Mouse (Mus musculus) hindbrain, embryonic 16.5 days (tissue): ENCODE data around the gene Cdh5. TPM values are rescaled to one million over a fixed set of nuclear protein-coding genes. Genes with fewer than 3 reads are reported as not detected.
"Not testable (repeated sequence)": the region's sequence is repeated elsewhere in the genome, so short reads cannot be mapped to it uniquely, and the experiment has no call there.

ENCODE experiments used
- ATAC-seq: fragments of 200-750 bp; cut with Nextera tagmentation; 2 replicates; pipeline ENCODE4 v1.8.0; 2017; ENCODE audit warnings: moderate TSS enrichment, moderate library complexity
- H3K27ac ChIP-seq: fragments of 300-500 bp; sonication (generic); 2 replicates; pipeline ENCODE4 v1.5.1; 2014; ENCODE audit warnings: low read depth, mild to moderate bottlenecking, control low read depth, low read length, moderate library complexity
- H3K27me3 ChIP-seq: fragments of 300-500 bp; sonication (generic); replicated peaks from 2 replicates; pipeline ENCODE4 v1.6.1; 2014; ENCODE audit warnings: low read length; ENCODE audit not compliant: control insufficient read depth, insufficient read depth
- H3K36me3 ChIP-seq: fragments of 300-500 bp; sonication (generic); 2 replicates; pipeline ENCODE4 v1.6.1; 2014; ENCODE audit warnings: mild to moderate bottlenecking, low read length, moderate library complexity, mixed read lengths; ENCODE audit not compliant: control insufficient read depth, insufficient read depth
- H3K4me1 ChIP-seq: fragments of 300-500 bp; sonication (generic); 2 replicates; pipeline ENCODE4 v1.6.1; 2014; ENCODE audit warnings: low read depth, low read length; ENCODE audit not compliant: control insufficient read depth, insufficient read depth
- H3K4me2 ChIP-seq: fragments of 300-500 bp; sonication (generic); 2 replicates; pipeline ENCODE4 v1.6.1; 2014; ENCODE audit warnings: mild to moderate bottlenecking, low read length, control low read depth, moderate library complexity
- H3K4me3 ChIP-seq: fragments of 300-500 bp; sonication (generic); 2 replicates; pipeline ENCODE4 v1.5.1; 2014; ENCODE audit warnings: mild to moderate bottlenecking, low read length, control low read depth, moderate library complexity
- H3K9ac ChIP-seq: fragments of 300-500 bp; sonication (generic); 2 replicates; pipeline ENCODE4 v1.6.1; 2014; ENCODE audit warnings: low read depth, mild to moderate bottlenecking, control low read depth, low read length, moderate library complexity
- H3K9me3 ChIP-seq: fragments of 300-500 bp; sonication (generic); 2 replicates; pipeline ENCODE4 v1.6.1; 2014; ENCODE audit warnings: mild to moderate bottlenecking, low read length, moderate library complexity; ENCODE audit not compliant: control insufficient read depth
- WGBS: fragments of 180-500 bp; shearing (Covaris S2); extraction: QIAGEN DNeasy Blood & Tissue Kit; methylation state at CpG from one replicate; pipeline ENCODE4 v1.1.7; 2014; 5-methylcytosine and 5-hydroxymethylcytosine counted together
- polyA plus RNA-seq: library from polyadenylated mRNA; unstranded; fragments of >200 nt; fragmentation: Nextera tagmentation; extraction: Ambion mirVana; gene quantifications from 2 replicates; pipeline ENCODE4 v1.2.1, GENCODE M21; 2015

Gene Cdh5
- polyA plus RNA-seq, 1 experiment from 2014 or later = 11.2 TPM

DNA sequence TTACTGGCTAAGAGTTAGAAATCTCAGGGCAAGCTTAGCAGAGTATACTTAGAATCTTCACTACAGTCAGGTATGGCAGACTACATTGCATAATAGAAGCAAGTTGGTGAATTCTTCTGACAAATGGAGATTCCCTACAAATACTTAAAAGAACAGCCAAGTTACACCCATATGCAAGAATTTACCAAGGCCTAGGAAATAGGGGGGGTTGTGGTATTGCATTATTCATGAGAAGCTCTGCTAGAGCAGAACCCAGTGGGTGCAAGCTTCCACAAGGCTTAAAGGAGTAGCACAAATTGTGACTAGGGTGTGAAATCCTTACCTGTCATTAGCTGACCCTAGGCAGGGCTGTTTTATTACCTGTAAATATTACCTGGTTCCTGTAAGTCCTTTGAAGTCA is 13.5 kb upstream of the Cdh5 start:
- not testable (repeated sequence) for H3K27ac ChIP-seq, H3K4me2 ChIP-seq, H3K4me1 ChIP-seq, H3K36me3 ChIP-seq, H3K27me3 ChIP-seq, H3K9me3 ChIP-seq, H3K9ac ChIP-seq, ATAC-seq, H3K4me3 ChIP-seq

GRCm38 (mm10) chr8:104088881-104089280 is 12.5 kb upstream of the Cdh5 start:
- Histone ChIP-seq H3K36me3 (no peaks in the 10 kb centered on the region), H3K4me3 (no peak overlapping the region), H3K4me1 (no peaks in the 10 kb centered on the region), H3K9me3 (no peaks in the 10 kb centered on the region), H3K4me2 (no peak overlapping the region), H3K27ac (no peak overlapping the region), H3K9ac (no peak overlapping the region), H3K27me3 (no peaks in the 10 kb centered on the region)
- WGBS = 66% methylated on average over 3 of the region's 3 CpGs
- ATAC-seq = no peak

GRCm38 (mm10) chr8:104090993-104091900 is 10.2 kb upstream of the Cdh5 start:
- H3K4me3 ChIP-seq, H3K4me1 ChIP-seq, H3K27ac ChIP-seq, ATAC-seq, H3K36me3 ChIP-seq, H3K9me3 ChIP-seq, H3K9ac ChIP-seq, H3K27me3 ChIP-seq: not testable (repeated sequence)
- WGBS = 10% methylated on average over 24 of the region's 24 CpGs
- peak overlapping the region; percentile 30 for H3K4me2 ChIP-seq

- H3K9ac ChIP-seq = no peak overlapping the region
- H3K27me3 ChIP-seq = no peaks in the 10 kb centered on the region
- no peak overlapping the region for H3K4me3 ChIP-seq
- no peaks in the 10 kb centered on the region for H3K36me3 ChIP-seq
- H3K9me3 ChIP-seq = no peaks in the 10 kb centered on the region
- no peak for ATAC-seq
- H3K4me1 ChIP-seq = no peaks in the 10 kb centered on the region
- 34% methylated on average over 7 of the region's 7 CpGs for WGBS
- no peak overlapping the region for H3K4me2 ChIP-seq
- H3K27ac ChIP-seq = no peak overlapping the region
These were observed 8.1 kb upstream of the Cdh5 start for GRCm38 (mm10) chr8:104093336-104093735.

DNA sequence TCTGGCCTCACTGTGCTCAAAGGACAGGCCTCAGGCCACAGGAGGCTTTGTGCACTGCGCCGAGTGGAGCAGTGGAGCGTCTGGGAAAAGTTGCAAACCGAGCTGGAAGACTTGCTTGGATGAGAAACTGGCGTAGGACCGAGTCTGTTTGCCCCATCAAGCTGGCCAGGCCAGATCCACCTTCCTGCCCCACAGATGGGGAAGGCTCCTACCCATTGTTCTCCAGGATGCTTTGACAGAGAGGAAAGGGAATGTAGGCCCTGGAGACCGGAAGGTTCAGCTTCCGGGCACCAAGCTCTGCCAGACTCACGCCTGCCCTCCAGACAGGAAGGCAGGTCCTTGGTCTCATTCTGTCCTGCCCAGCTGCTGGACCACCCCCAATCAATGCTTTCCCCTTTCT is 5.8 kb upstream of the Cdh5 start:
- H3K4me1 ChIP-seq = peaks cover 3% of the 10 kb centered on the region; the same call in 1 of the 2 replicates
- peak overlapping the region; percentile 48; the same call in 1 of the 2 replicates for H3K27ac ChIP-seq
- WGBS = 71% methylated on average over 9 of the region's 9 CpGs
- H3K9me3 ChIP-seq = no peaks in the 10 kb centered on the region
- no peak overlapping the region for H3K4me3 ChIP-seq
- no peak overlapping the region for H3K9ac ChIP-seq
- H3K4me2 ChIP-seq = no peak overlapping the region
- H3K36me3 ChIP-seq = no peaks in the 10 kb centered on the region
- no peak for ATAC-seq
- H3K27me3 ChIP-seq = no peaks in the 10 kb centered on the region

DNA sequence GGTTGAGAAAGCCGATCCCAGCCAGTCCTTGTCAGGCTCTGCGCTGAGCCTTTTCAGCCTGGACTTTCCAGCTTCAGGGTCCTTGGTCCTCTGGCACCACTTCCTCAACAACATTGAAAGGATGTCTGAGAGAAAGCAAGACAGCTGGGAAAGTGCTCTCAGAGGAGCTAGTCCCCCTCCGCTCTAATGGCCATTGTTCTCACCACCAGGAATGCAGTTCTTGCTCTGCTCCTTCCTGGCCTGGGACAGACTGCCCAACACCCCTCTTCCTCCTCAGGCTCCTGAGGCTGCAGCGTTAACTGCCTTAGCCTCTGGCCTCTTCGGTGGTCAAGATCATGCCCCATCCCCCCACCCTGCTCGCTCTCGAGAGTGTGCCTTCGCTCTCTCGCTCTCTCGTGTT is 4.8 kb upstream of the Cdh5 start:
- no peaks in the 10 kb centered on the region for H3K27me3 ChIP-seq
- ATAC-seq = no peak

GRCm38 (mm10) chr8:104098671-104099346 is 2.6 kb upstream of the Cdh5 start:
- Histone ChIP-seq H3K4me2 (no peak overlapping the region), H3K27me3 (no peaks in the 10 kb centered on the region), H3K4me1 (peaks cover 3% of the 10 kb centered on the region; the same call in 1 of the 2 replicates), H3K9ac (no peak overlapping the region), H3K9me3 (no peaks in the 10 kb centered on the region), H3K36me3 (no peaks in the 10 kb centered on the region), H3K27ac (no peak overlapping the region), H3K4me3 (no peak overlapping the region)
- peak; percentile 43; the same call in 1 of the 2 replicates for ATAC-seq
- WGBS = 18% methylated on average over 6 of the region's 6 CpGs

More for the DNA sequence above, 4.8 kb upstream of the Cdh5 start:
- Histone ChIP-seq H3K27ac (no peak overlapping the region), H3K4me2 (no peak overlapping the region), H3K9me3 (no peaks in the 10 kb centered on the region), H3K4me1 (peaks cover 3% of the 10 kb centered on the region; the same call in 1 of the 2 replicates), H3K9ac (no peak overlapping the region), H3K4me3 (no peak overlapping the region), H3K36me3 (no peaks in the 10 kb centered on the region)
- 67% methylated on average over 10 of the region's 10 CpGs for WGBS

DNA sequence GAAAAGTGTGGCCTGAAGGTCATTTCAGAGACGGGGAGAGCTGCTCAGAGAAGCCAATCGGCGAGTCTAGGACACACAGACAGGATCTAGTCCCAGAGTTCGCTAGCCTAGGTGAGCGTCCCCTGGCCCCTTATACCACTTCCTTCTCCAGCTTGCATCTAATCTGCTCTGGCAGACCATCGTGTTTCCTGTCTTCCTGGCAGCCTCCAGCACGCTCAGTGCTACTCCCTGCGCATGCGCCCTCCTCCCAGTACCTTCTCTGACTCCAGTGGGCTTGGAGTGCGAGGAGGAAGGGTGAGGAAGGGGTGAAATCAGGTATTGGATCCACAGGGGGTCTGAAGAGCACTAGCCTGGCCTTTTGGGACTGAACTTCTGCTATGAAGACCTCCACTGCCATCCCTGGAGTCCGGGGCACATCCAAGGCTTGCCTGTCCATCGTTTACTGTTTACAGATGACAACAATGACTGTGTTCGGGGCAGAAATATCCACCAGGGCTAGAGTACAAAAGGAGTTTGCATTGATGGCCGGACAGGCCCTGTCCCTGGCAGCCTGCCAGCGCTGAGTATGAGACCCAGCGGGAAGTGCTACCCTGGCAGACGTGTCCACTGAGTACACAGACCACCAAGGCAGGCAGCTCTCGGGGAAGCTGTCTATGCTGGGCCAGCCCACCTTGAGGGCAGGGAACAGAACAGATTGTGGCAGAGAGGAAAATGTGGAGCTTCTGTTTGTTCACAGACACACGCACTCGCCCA is 1.9 kb upstream of the Cdh5 start:
- H3K4me1 ChIP-seq = peaks cover 3% of the 10 kb centered on the region; the same call in 1 of the 2 replicates
- H3K4me2 ChIP-seq = no peak overlapping the region
- peak; percentile 58 for ATAC-seq
- no peaks in the 10 kb centered on the region for H3K27me3 ChIP-seq
- no peaks in the 10 kb centered on the region for H3K9me3 ChIP-seq
- 54% methylated on average over 20 of the region's 20 CpGs for WGBS
- H3K4me3 ChIP-seq = no peak overlapping the region
- no peaks in the 10 kb centered on the region for H3K36me3 ChIP-seq
- no peak overlapping the region for H3K9ac ChIP-seq
- H3K27ac ChIP-seq = no peak overlapping the region; the same call in 1 of the 2 replicates

DNA sequence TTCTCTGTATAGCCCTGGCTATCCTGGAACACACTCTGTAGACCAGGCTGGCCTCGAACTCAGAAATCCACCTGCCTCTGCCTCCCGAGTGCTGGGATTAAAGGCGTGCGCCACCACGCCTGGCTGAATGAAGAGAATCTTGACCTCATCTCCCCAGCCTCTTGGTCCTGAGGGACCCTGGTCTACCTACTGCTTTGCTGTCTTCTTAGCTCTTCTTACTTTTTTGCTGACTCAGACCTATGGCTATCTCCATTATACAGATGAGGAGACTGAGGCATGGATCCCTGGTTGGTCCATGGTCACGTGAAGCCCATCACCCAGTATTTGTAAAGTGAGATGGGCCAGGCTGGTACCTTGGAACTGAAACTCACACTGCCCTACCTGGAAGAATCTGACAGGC is 701 bp upstream of the Cdh5 start:
- not testable (repeated sequence) for H3K9ac ChIP-seq, ATAC-seq, H3K4me2 ChIP-seq, H3K27me3 ChIP-seq, H3K9me3 ChIP-seq, H3K36me3 ChIP-seq, H3K27ac ChIP-seq, H3K4me3 ChIP-seq, H3K4me1 ChIP-seq
- 97% methylated on average over 6 of the region's 6 CpGs for WGBS
